Mouse (Mus musculus) testis, adult 2 months (tissue): ENCODE measurements at regions not wholly inside any gene's neighbourhood (a gene's known extent, or its start where the extent isn't known, plus 50 kb on each side); places are given as distances from the start of the nearest gene placed in this dataset.

Experiments used
- H3K27ac ChIP-seq: fragments of 200-500 bp; 2 replicates; pipeline ENCODE4 v1.5.1; 2012; ENCODE audit warnings: low read depth, low read length; ENCODE audit not compliant: control insufficient read depth, insufficient read depth
- H3K27me3 ChIP-seq: fragments of 200-500 bp; 2 replicates; pipeline ENCODE4 v1.6.1; 2012; ENCODE audit warnings: mild to moderate bottlenecking, low read length, moderate library complexity; ENCODE audit not compliant: control insufficient read depth, insufficient read depth
- H3K36me3 ChIP-seq: fragments of 200-500 bp; 2 replicates; pipeline ENCODE4 v1.6.1; 2012; ENCODE audit warnings: mild to moderate bottlenecking, low read length; ENCODE audit not compliant: control insufficient read depth, insufficient read depth
- H3K4me1 ChIP-seq: fragments of 200-500 bp; 2 replicates; pipeline ENCODE4 v1.6.1; 2012; ENCODE audit warnings: low read length; ENCODE audit not compliant: control insufficient read depth, insufficient read depth
- H3K4me3 ChIP-seq: fragments of 200-500 bp; 2 replicates; pipeline ENCODE4 v1.5.1; 2012; ENCODE audit warnings: low read depth, mild to moderate bottlenecking, low read length, moderate library complexity, mixed read lengths; ENCODE audit not compliant: control insufficient read depth
- CTCF ChIP-seq: fragments of 200-500 bp; IDR thresholded peaks from 2 replicates; pipeline ENCODE4 v1.5.1; 2012; ENCODE audit warnings: low read depth, mild to moderate bottlenecking, inconsistent platforms, low read length, moderate library complexity; ENCODE audit not compliant: control insufficient read depth, insufficient read depth, insufficient replicate concordance
- POLR2A ChIP-seq: fragments of 200-500 bp; IDR thresholded peaks from 2 replicates; pipeline ENCODE4 v1.6.1; 2012; ENCODE audit warnings: low read depth, mild to moderate bottlenecking, inconsistent platforms, low read length, moderate library complexity; ENCODE audit not compliant: control insufficient read depth

DNA sequence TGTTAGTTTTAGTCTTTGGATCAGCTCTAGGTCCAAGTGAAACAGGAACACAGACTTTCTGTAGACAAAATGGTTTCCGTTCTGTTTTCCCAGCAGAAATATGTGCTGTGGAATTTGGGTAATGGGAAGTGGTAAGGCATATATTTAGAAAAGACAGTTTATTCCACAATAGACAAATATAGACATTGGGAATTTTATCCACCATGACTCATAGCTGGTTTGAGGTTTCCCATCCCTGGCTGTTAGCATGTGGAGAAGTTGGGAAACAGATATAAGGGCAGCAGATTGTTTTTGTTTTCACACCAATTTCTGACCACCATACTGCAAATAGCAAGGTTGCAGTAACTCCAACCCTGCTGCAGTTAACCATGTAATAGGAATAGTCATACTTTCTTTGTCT lies 385.0 kb upstream of the Adam34 start:
- Histone ChIP-seq H3K4me1 (no peaks in the 10 kb centered on the region), H3K27me3 (no peaks in the 10 kb centered on the region), H3K27ac (no peak overlapping the region), H3K36me3 (no peaks in the 10 kb centered on the region), H3K4me3 (no peak overlapping the region)
- TF ChIP-seq CTCF (no peak), POLR2A (no peak)

DNA sequence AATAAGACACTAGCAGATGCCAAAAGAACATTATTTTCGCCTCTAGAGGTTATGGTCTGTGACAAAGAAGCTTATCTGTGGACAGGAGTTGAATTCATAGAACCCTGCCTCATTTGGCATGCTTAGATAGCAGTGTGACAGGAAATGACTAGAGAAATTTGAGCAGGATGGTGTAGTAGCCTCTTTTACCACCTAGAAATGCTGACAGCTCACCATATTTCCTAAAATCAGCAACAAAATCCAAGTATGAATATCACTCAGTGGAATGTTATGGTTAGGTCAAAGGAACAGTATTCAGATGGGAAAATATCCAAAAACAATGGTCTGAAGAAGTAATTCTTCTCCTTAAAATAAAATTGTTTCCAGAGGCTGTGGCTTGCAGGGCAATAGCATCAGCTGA lies 383.6 kb upstream of the Adam34 start:
- Histone ChIP-seq H3K36me3 (no peaks in the 10 kb centered on the region), H3K4me1 (no peaks in the 10 kb centered on the region), H3K27ac (no peak overlapping the region), H3K27me3 (no peaks in the 10 kb centered on the region), H3K4me3 (no peak overlapping the region)
- TF ChIP-seq POLR2A (no peak), CTCF (no peak)

DNA sequence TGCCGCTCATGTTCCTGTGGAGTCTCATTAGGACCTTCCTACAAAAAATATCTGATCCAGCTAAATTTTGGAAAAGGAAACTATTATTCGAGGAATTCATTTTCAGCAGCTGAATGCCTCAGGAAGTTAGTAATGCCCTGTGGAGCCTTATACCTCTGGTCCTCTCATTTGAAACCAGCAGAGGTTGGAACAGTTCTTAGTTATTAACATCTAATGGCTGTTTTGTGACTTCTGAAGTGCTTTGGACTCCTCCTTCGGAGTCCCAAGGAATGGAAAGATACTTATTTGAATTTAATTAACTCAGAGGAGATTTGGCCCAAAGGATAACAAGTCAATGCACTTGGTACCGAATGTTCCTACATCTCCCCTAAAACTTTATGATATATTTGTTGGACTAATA lies 372.2 kb upstream of the Adam34 start:
- no peak overlapping the region for H3K27ac ChIP-seq
- H3K4me1 ChIP-seq: no peaks in the 10 kb centered on the region
- TF ChIP-seq POLR2A (no peak), CTCF (no peak)
- H3K4me3 ChIP-seq: no peak overlapping the region
- no peaks in the 10 kb centered on the region for H3K36me3 ChIP-seq
- no peaks in the 10 kb centered on the region for H3K27me3 ChIP-seq

DNA sequence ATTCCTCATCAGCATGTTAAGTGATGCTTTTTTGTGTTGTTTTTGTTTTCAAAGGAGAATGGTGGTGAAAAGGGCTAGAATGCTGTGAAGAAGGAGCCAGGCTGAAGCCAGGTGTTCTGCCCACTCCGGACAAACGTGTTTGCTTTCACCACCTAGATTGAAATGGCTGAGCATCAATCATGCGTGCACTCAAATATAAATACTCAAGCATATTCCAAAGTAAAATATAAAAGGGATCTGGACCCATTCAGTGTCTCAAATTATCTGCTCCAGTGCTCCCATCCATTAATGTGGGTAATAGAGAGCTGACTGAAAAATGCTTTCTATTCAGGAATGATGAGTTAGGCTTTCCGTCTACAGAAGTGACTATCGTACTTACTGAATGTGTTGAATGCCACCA lies 349.0 kb upstream of the Adam34 start:
- Histone ChIP-seq H3K27me3 (no peaks in the 10 kb centered on the region), H3K4me3 (no peak overlapping the region), H3K36me3 (no peaks in the 10 kb centered on the region), H3K27ac (no peak overlapping the region), H3K4me1 (peaks cover 2% of the 10 kb centered on the region; the same call in 1 of the 2 replicates)
- no peak for TF ChIP-seq POLR2A
- no peak for TF ChIP-seq CTCF

DNA sequence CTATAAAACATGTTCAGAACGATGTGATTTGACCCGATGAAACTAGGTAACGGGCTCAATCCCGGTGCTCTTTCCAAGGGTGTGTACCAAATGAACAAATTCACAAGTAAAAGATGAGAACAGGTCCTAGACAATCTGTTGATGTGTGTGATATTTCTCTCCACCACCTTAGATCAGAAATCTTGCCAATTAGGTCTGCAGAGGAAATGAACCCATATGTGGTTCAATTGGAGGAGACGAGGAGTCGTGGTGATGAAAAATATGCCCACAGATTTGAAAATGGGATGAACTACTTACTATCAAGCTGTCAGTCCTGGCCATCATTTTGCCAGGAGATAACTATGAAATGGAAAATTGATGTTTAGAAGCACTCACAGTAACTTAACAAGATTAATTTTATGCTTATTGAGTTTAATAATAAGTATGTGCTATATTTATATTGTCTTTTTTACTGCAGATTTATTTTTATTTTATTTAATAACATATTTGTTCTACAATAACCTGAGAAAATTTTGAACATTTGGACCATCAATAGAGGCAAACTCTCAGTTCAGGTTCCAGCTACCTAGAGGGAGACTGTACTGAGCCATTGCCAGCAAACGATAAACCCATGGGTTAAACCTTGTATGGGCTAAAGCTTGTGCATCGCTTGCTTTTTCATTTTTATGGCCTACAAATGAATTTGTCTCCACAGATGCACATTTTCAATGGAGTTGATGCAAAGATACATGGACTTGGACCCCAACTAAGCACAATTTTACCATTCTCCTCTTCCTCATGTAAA lies 332.9 kb upstream of the Adam34 start:
- H3K36me3 ChIP-seq: no peaks in the 10 kb centered on the region
- H3K27me3 ChIP-seq: no peaks in the 10 kb centered on the region
- no peaks in the 10 kb centered on the region for H3K4me1 ChIP-seq
- no peak overlapping the region for H3K4me3 ChIP-seq
- TF ChIP-seq CTCF: no peak
- TF ChIP-seq POLR2A: no peak
- H3K27ac ChIP-seq: no peak overlapping the region

DNA sequence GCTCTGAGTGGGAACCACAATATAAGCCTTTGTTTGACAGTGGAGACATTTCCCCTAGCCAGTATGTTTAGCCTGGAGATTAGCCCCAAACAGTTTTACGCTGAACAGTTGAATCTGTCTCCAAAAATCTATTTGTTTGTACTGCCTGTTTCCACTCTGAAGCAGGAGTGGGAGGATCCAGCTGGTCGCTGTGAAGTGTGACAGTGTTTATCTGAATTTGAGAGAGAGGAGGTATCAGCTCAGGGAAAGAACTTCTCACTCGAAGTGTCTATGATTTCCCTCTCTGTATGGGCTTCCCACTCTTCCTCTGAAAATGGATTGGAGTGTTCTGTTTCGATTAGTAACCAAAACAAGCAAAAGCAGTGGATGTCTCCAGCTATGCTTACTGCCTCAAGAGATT lies 324.4 kb upstream of the Adam34 start:
- TF ChIP-seq POLR2A: no peak
- no peaks in the 10 kb centered on the region for H3K4me1 ChIP-seq
- H3K27ac ChIP-seq: no peak overlapping the region
- no peaks in the 10 kb centered on the region for H3K36me3 ChIP-seq
- H3K27me3 ChIP-seq: no peaks in the 10 kb centered on the region
- no peak overlapping the region for H3K4me3 ChIP-seq

DNA sequence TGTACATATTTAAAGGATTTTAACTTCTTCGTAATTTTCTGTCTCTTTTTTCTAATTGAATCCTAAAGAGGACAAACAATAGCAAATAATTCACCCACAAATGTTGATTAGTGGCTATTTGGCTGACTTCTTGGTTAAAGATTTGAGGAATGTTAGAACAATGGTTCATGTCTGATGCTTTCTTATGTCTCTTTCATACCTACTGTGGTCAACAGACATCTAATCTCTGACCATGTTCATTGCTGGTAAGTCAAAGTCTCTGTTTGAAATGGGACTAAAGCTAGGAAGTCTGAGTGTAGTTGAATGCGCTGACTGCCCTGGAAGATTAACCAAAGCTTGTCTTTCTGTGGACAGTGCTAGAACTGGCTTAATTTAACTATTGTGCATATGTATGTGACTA lies 321.5 kb upstream of the Adam34 start:
- H3K4me3 ChIP-seq: no peak overlapping the region
- TF ChIP-seq CTCF: no peak
- TF ChIP-seq POLR2A: no peak
- H3K4me1 ChIP-seq: no peaks in the 10 kb centered on the region
- H3K27me3 ChIP-seq: no peaks in the 10 kb centered on the region
- no peaks in the 10 kb centered on the region for H3K36me3 ChIP-seq
- H3K27ac ChIP-seq: no peak overlapping the region
